Mouse (Mus musculus) embryonic facial prominence, embryonic 14.5 days (tissue): ENCODE measurements around the gene Mamdc2. TPM values are rescaled to one million over a fixed set of nuclear protein-coding genes. Genes with fewer than 3 reads are reported as not detected.

Source experiments
- ATAC-seq: fragments of 200-750 bp; cut with Nextera tagmentation; 2 replicates; pipeline ENCODE4 v1.8.0; 2017; ENCODE audit warnings: low read depth, moderate number of reproducible peaks, moderate TSS enrichment
- DNase-seq: peaks from one replicate; pipeline ENCODE4 v3.0.0-alpha.2; 2015; ENCODE audit warnings: low spot score
- H3K27ac ChIP-seq: fragments of 300-500 bp; sonication (generic); replicated peaks from 2 replicates; pipeline ENCODE4 v1.5.1; 2014; ENCODE audit warnings: low read depth, mild to moderate bottlenecking, low read length, moderate library complexity
- H3K27me3 ChIP-seq: fragments of 300-500 bp; sonication (generic); replicated peaks from 2 replicates; pipeline ENCODE4 v1.6.1; 2014; ENCODE audit warnings: low read length; ENCODE audit not compliant: control insufficient read depth, insufficient read depth
- H3K36me3 ChIP-seq: fragments of 300-500 bp; sonication (generic); 2 replicates; pipeline ENCODE4 v1.6.1; 2014; ENCODE audit warnings: low read length, mixed read lengths; ENCODE audit not compliant: control insufficient read depth, insufficient read depth
- H3K4me1 ChIP-seq: fragments of 300-500 bp; sonication (generic); 2 replicates; pipeline ENCODE4 v1.6.1; 2014; ENCODE audit warnings: antibody characterized with exemption, low read length; ENCODE audit not compliant: control insufficient read depth, insufficient read depth
- H3K4me2 ChIP-seq: fragments of 300-500 bp; sonication (generic); 2 replicates; pipeline ENCODE4 v1.6.1; 2014; ENCODE audit warnings: low read depth, mild to moderate bottlenecking, low read length, moderate library complexity, mixed read lengths
- H3K4me3 ChIP-seq: fragments of 300-500 bp; sonication (generic); 2 replicates; pipeline ENCODE4 v1.5.1; 2014; ENCODE audit warnings: low read depth, mild to moderate bottlenecking, low read length
- H3K9ac ChIP-seq: fragments of 300-500 bp; sonication (generic); 2 replicates; pipeline ENCODE4 v1.6.1; 2014; ENCODE audit warnings: low read depth, mild to moderate bottlenecking, low read length, moderate library complexity, mixed read lengths
- H3K9me3 ChIP-seq: fragments of 300-500 bp; sonication (generic); 2 replicates; pipeline ENCODE4 v1.6.1; 2016; ENCODE audit warnings: low read length; ENCODE audit not compliant: control insufficient read depth
- WGBS: fragments of 180-500 bp; shearing (Covaris S2); extraction: QIAGEN DNeasy Blood & Tissue Kit; methylation state at CpG from one replicate; pipeline ENCODE4 v1.1.7; 2014; 5-methylcytosine and 5-hydroxymethylcytosine counted together
- polyA plus RNA-seq: library from polyadenylated mRNA; unstranded; fragments of >200 nt; fragmentation: Nextera tagmentation; extraction: Ambion mirVana; gene quantifications from 2 replicates; pipeline ENCODE4 v1.2.1, GENCODE M21; 2014

Mamdc2 gene
- polyA plus RNA-seq, 1 experiment from 2014 or later: 7.5 TPM

DNA sequence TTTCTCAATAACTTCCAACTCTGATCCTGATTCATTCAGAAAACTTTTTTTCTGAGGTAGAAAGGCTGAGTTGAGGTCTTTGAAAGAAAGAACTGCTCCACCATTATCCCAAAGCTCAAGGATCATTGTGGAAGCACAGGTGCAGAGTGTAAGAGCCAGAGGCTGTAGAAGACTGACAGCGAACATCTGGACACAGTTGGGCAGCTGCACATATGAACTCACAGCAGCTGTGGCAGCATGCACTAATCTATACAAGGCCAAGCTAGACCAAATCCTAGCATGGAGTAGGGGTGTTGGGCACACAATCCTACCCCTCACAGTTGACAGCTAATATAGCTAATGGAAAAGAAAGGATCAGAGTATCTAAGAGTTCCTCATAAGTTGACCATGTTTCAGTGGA, 115.4 kb downstream of the Mamdc2 start:
- no peaks in the 10 kb centered on the region for H3K27me3 ChIP-seq

DNA sequence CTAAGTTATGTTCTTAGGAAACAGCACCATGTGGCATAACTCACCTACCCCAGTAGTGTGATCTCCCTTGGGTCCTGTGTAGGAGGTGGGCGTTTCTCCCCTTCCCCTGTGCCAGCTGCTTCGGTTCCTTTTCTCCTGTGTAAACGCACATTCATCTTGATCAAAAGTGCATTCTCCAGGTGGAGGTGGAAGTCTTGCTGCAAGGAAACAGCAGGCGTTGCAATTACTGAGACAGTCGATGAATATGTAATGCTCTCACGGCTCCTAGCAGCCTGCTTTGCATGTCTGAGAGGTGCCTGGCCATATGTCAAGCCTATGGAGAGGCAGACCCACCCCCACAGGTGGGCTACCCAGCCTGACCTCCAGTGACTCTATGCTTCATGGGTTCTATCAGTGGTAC, 117.4 kb downstream of the Mamdc2 start:
- no peaks in the 10 kb centered on the region for H3K9me3 ChIP-seq
- ATAC-seq: no peak
- WGBS: 41% methylated on average over 6 of the region's 6 CpGs

More for the DNA sequence above, 115.4 kb downstream of the Mamdc2 start:
- peak; percentile 61 for DNase-seq
- Histone ChIP-seq H3K4me2 (no peak overlapping the region), H3K9ac (no peak overlapping the region), H3K36me3 (no peaks in the 10 kb centered on the region), H3K27ac (no peak overlapping the region), H3K4me1 (no peaks in the 10 kb centered on the region), H3K9me3 (no peaks in the 10 kb centered on the region), H3K4me3 (no peak overlapping the region)
- no peak for ATAC-seq
- WGBS: 79% methylated on average over 1 of the region's 1 CpGs

DNA sequence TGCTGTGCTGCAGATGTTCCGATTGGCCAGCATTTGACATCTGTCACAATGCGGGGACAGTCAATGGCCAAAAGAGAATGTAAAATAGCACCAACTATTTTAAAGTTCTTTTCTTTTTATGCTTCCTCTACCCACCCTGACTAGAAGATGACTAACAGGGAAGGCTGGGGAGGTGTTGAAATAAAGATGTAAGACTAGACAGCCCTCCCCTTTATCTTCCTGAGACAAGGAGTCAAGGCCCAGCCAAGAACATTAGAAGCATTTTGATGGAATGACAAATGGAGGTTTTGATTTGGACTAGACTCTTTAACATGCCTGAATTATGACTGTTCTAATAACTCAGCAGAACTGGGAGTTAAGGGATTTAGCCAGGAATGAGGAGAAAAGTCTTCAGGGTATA, 118.9 kb downstream of the Mamdc2 start:
- H3K36me3 ChIP-seq: no peaks in the 10 kb centered on the region
- no peak for DNase-seq
- H3K27ac ChIP-seq: no peak overlapping the region
- H3K27me3 ChIP-seq: no peaks in the 10 kb centered on the region
- WGBS: 90% methylated on average over 2 of the region's 2 CpGs
- H3K9me3 ChIP-seq: no peaks in the 10 kb centered on the region
- H3K4me2 ChIP-seq: no peak overlapping the region
- ATAC-seq: no peak
- no peak overlapping the region for H3K4me3 ChIP-seq
- H3K4me1 ChIP-seq: no peaks in the 10 kb centered on the region
- H3K9ac ChIP-seq: no peak overlapping the region

More for the DNA sequence above, 117.4 kb downstream of the Mamdc2 start:
- H3K4me2 ChIP-seq: no peak overlapping the region
- no peak overlapping the region for H3K4me3 ChIP-seq
- no peak overlapping the region for H3K9ac ChIP-seq
- H3K4me1 ChIP-seq: no peaks in the 10 kb centered on the region
- H3K27me3 ChIP-seq: no peaks in the 10 kb centered on the region
- no peaks in the 10 kb centered on the region for H3K36me3 ChIP-seq
- no peak for DNase-seq
- no peak overlapping the region for H3K27ac ChIP-seq

GRCm38 (mm10) chr19:23327056-23327640, 121.1 kb downstream of the Mamdc2 start:
- H3K4me1 ChIP-seq: no peaks in the 10 kb centered on the region
- H3K27me3 ChIP-seq: no peaks in the 10 kb centered on the region
- no peaks in the 10 kb centered on the region for H3K36me3 ChIP-seq
- no peak overlapping the region for H3K27ac ChIP-seq
- DNase-seq (peak; percentile 23), ATAC-seq (no peak)
- H3K9ac ChIP-seq: no peak overlapping the region
- no peak overlapping the region for H3K4me2 ChIP-seq
- 67% methylated on average over 3 of the region's 3 CpGs for WGBS
- H3K4me3 ChIP-seq: no peak overlapping the region
- H3K9me3 ChIP-seq: no peaks in the 10 kb centered on the region

GRCm38 (mm10) chr19:23323107-23323506, 125.1 kb downstream of the Mamdc2 start:
- Histone ChIP-seq H3K4me3 (no peak overlapping the region), H3K27me3 (no peaks in the 10 kb centered on the region), H3K4me2 (no peak overlapping the region), H3K9me3 (no peaks in the 10 kb centered on the region), H3K9ac (no peak overlapping the region), H3K4me1 (no peaks in the 10 kb centered on the region), H3K27ac (no peak overlapping the region), H3K36me3 (no peaks in the 10 kb centered on the region)
- DNase-seq (no peak), ATAC-seq (no peak)
- WGBS: 73% methylated on average over 3 of the region's 3 CpGs

DNA sequence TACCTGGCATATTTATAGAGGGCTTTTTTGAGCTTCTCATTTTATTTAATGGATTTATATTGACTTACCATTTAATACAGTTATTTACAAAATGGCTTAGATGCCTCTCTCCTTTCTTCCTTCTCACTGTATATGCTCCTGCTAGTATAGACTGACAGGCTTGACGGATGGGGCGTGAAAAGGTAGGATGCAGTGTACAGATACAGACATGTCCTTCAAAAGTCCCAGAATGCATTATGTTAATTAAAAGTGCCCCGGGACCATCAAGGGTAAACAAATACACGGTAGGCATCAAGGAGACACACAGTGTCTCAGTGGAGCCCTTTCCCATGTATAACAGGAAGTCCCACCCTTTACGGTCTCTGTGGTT, 130.3 kb downstream of the Mamdc2 start:
- DNase-seq (no peak), ATAC-seq (no peak)
- no peak overlapping the region for H3K4me2 ChIP-seq
- H3K9me3 ChIP-seq: no peaks in the 10 kb centered on the region
- WGBS: 79% methylated on average over 5 of the region's 5 CpGs
- H3K4me1 ChIP-seq: no peaks in the 10 kb centered on the region
- H3K4me3 ChIP-seq: no peak overlapping the region
- no peaks in the 10 kb centered on the region for H3K27me3 ChIP-seq
- no peak overlapping the region for H3K9ac ChIP-seq
- no peaks in the 10 kb centered on the region for H3K36me3 ChIP-seq
- H3K27ac ChIP-seq: no peak overlapping the region

DNA sequence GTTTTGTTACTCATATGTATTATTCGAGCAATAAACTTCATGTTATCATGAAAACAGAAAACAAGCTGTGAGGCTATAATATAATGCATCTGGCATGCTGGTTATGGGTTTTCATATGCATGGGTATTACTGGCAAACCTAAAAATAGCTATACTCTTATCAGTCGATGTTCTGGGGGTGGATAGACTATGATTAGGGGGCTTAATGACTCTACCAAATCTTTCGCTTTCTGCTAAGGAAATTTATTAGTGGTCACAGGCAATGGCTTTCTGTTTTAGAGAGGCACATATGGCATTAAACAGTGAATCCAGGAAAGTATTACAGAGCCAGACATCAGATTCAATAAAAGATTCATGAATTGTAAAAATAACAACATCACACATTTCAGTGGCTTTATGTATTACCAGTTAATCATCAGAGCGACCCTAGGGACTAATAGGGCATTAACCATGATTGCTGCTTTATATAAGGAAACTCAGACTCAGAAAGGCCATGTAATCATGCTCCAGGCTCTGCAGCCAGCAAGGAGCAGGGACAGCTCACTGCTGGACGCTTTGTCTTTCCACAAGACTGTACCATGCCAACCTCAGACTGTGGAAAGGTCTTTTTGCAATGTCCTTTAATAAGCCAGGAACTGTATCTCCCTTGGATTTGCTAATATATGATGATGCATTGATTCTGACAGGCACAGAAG, 130.8 kb downstream of the Mamdc2 start:
- Histone ChIP-seq H3K9me3 (no peaks in the 10 kb centered on the region), H3K4me2 (no peak overlapping the region), H3K27ac (no peak overlapping the region), H3K27me3 (no peaks in the 10 kb centered on the region), H3K9ac (no peak overlapping the region), H3K4me1 (no peaks in the 10 kb centered on the region), H3K4me3 (no peak overlapping the region), H3K36me3 (no peaks in the 10 kb centered on the region)
- 67% methylated on average over 5 of the region's 5 CpGs for WGBS
- no peak for DNase-seq
- no peak for ATAC-seq

GRCm38 (mm10) chr19:23316851-23317250, 131.4 kb downstream of the Mamdc2 start:
- ATAC-seq (no peak), DNase-seq (no peak)
- H3K36me3 ChIP-seq: no peaks in the 10 kb centered on the region
- no peaks in the 10 kb centered on the region for H3K27me3 ChIP-seq
- H3K27ac ChIP-seq: no peak overlapping the region
- H3K9me3 ChIP-seq: no peaks in the 10 kb centered on the region
- no peak overlapping the region for H3K4me3 ChIP-seq
- no peak overlapping the region for H3K4me2 ChIP-seq
- WGBS: 91% methylated on average over 5 of the region's 5 CpGs
- H3K4me1 ChIP-seq: no peaks in the 10 kb centered on the region
- no peak overlapping the region for H3K9ac ChIP-seq

DNA sequence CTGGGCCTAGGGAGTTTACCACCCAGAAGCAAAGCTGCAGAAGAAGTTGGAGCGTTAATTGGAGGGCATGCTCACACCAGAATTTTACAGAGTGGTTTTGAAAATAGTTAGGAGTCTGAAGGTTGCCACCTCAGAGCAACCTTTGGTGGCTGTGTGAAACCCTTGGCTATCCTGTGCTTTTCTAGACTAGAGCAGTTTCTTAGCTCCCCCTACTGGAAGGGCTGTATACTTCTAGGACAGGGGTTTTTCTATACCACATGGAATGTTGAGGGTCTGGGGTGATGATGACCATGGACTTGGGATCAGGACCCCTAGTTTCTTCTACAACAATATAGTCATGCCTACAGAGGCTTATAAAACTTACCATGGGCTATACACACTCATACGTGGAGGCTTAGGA, 138.3 kb downstream of the Mamdc2 start:
- no peaks in the 10 kb centered on the region for H3K36me3 ChIP-seq
- H3K9ac ChIP-seq: no peak overlapping the region
- no peak overlapping the region for H3K27ac ChIP-seq
- DNase-seq (no peak), ATAC-seq (no peak)
- H3K4me2 ChIP-seq: no peak overlapping the region
- no peak overlapping the region for H3K4me3 ChIP-seq
- H3K27me3 ChIP-seq: no peaks in the 10 kb centered on the region
- no peaks in the 10 kb centered on the region for H3K9me3 ChIP-seq
- H3K4me1 ChIP-seq: no peaks in the 10 kb centered on the region
- WGBS: 82% methylated on average over 2 of the region's 2 CpGs
